Mouse (Mus musculus): ENCODE data around the gene Ccnd3.
A peak's percentile ranks its signal among the peaks of the same experiment; 100 is the strongest.
"Not testable (repeated sequence)": the region's sequence is repeated elsewhere in the genome, so short reads cannot be mapped to it uniquely, and the experiment has no call there.

Ccnd3 gene

DNA sequence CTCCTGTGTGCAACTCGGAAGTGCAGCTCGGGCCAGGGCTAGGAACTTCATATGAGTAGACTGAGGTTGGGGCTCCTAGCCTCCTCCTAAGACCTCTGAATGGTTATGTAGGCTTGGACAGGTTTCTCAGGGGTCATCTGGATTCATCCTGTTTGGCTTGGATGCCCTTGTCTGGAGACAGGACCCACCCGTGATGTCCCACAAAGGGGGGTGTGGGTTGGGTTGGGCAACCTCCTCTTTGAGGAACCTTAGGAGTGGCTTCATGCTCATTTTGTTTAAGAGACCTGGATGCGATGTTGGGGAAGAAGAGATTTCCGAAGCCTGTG, 92.0 kb downstream of the Ccnd3 start:
- DNase-seq, result peak; percentile 95

DNA sequence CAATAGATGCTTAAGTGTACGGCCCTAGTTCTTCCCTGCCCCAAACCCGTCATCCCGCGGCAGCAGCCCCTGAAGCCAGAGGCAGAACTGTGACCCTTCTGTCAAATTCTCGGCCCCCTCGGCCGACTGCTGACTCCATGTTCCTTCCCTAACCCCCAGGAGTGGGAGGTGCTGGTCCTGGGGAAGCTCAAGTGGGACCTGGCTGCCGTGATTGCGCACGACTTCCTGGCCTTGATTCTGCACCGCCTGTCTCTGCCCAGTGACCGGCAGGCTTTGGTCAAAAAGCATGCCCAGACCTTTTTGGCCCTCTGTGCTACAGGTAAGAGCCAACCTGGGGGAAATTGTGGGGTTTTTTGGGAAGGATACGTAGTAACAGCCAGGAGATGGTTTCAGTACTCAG, 92.4 kb downstream of the Ccnd3 start:
- peak; percentile 93 for DNase-seq

DNA sequence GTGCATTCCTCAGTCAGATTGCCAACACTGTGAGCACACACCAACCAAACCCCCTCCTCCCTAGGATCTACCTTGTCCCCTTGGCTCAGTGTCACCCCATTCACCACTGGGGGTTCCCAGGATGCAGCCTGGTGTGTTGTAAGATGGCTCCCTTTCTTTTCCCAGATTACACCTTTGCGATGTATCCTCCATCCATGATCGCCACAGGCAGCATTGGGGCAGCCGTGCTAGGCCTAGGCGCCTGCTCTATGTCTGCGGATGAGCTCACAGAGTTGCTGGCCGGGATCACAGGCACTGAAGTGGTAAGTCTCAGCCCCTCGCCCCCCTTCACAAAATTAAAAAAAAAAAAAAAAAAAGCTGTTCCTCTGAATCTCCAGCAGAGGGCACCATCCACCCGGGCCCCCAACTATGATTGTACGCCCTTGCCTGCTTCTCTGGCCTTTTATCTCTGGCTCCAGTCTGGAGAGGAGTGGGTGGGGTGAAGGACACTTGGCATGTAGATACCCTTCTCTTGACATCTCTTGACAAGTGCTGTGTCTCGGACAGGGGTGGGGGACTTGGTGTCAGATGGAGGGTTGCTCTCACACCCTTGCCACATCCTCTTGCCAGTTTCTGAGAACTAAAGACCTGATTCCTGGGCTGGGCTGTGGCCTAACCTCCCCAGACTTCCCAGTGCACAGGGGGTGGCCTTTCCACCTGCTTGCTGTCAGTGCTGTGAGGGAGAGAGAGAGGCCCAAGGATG, 93.2 kb downstream of the Ccnd3 start:
- DNase-seq, result peak; percentile 95

DNA sequence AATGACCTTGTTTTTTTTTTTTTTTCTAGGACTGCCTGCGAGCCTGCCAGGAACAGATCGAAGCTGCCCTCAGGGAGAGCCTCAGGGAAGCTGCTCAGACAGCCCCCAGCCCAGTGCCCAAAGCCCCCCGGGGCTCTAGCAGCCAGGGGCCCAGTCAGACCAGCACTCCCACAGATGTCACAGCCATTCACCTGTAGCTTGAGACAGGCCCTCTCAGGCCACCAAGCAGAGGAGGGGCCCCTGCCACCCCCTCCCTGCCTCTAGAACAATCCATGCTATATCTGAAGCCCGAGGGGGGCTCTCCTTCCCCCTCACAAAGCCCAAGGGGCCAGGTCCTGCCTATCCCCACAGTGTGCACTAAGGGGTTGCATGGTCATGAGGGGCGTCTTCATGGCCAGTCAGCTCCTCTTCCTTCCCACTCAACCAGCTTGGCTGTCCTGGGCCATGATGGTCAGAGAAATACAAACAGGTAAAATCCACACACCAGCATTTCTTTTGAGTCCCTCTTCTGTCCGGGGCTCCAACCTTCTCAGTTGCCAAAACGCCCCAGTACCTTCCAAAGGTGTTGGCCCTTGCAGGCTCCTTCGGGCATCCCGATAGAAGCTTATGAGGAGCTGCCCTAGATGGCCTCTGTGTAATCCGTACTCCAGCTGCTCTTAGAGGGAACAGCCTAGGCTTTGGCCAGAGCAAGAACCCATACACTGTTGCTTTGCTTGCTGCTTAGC, 93.9 kb downstream of the Ccnd3 start:
- DNase-seq, result peak; percentile 94

DNA sequence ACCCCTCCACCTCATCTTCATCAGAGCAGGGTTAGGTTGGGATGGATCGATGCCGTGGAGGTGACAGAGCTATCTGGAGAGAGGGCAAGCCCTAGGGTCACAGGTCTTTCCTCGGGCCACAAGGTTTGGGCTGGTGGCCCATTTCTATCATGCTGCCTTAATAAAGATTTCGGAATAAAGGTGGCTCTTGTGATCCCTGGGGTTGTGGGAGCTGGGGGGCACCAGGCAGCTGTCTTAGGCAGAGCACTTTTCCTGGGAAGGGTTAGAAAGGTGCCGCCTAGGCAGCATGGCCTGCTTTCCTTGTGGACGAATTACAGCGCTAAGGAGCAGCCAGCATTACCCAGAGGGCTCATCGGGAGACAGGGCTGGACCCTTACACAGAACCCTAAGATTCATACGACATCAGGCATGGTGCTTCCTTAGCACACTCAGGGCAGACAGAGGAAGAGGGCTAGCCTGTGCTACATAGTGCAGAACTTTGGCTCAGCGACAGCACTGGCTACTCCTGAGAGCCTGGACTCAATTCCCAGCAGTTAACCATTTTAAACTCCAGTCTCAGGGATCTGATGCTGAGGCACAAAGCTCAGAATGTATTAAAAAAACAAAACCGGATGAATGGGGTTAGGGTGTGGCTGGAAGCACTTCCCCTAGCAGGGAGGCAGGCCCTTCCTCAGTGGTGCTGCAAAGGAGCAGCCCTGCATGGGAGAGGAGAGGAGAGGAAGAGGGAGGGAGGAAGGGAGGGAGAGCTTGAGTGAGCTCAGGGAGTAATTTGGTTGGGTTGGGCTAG, 94.9 kb downstream of the Ccnd3 start:
- peak; percentile 97 for DNase-seq

DNA sequence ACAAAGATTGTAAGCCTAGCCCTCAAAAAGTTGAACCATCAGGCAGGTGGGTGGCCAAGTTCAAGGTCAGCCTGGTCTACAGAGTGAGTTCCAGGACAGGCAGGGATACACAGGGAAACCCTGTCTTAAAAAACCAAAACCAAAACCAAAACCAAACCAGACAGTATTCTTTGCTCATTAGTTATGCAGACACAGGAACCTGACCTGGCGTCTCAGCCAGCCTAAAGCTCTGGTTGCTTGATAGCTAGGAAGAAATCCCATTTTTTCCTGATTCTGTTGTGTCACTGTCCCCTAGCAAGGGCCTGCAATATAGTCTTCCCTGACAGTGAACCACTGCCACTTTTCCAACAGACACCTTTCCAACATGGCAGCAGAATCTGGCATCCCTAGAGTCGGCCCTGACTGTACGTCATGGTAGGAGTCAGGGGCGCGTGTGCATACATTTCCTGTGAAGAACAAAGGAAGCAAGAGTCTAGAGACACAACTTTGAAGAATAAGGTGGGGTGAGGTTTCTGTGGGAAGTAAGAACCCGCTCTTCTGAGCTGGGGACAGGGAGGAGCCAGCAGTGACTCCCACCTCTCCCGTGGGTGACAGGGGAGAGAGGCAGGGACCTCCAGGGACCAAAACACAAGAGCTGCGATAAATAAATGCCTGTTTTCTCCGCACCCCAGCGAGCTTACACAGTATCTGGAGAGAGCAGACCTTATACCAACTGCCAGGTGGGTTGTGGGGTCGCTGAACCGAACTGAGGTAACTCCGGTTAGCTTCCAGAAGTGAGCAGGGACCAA, 95.9 kb downstream of the Ccnd3 start:
- peak; percentile 88 for DNase-seq

DNA sequence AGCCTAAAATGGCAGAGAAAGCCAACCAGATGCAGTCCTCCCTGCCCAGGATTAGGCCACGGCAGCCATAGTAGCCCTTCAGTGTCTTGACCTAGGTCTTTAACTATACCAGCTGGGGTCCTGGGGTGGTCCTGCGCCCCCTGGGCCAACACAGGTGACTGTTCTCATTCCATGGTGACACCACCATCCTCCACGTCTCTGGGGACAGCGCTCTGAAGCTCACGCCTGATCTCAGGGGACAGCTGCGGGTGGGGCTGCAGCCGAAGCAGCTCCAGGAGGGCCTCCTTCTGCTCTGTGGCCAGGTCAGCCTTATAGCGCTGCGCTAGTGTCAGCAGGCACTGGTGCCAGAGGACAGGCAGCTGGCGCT, 96.5 kb downstream of the Ccnd3 start:
- DNase-seq, result peak; percentile 91

DNA sequence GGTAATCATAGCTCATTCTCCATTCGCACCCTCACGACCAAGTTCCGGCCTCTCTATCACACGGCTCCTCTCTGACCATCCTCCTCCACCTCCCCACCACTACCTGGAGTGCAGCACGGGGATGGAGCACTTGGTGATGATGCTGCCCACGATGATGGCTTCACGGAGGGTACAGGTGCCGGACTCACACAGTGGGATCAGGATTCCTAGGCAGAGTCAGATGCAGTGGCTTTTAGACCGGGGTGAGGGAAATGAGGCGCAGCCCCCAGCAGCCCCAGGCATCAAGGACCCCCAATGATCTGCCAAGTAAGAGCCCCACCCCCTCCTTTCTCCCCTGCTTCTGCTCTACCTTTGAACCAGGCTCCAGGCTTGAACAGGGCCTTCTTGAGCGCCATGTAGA, 97.4 kb downstream of the Ccnd3 start:
- DNase-seq, result peak; percentile 89

DNA sequence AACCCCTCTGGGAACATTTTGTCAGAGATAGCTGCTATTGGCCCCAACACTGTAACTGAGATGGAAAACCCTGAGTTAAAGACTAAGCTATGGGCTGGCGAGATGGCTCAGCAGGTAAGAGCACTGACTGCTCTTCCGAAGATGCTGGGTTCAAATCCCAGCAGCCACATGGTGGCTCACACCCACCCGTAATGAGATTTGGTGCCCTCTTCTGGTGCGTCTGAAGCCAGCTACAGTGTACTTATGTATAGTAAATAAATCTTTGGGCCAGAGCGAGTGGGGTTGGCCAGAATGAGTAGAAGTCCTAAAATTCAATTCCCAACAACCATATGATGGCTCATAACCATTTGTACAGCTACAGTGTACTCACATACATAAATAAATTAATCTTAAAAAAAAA, 101.4 kb downstream of the Ccnd3 start:
- DNase-seq, result no peak

DNA sequence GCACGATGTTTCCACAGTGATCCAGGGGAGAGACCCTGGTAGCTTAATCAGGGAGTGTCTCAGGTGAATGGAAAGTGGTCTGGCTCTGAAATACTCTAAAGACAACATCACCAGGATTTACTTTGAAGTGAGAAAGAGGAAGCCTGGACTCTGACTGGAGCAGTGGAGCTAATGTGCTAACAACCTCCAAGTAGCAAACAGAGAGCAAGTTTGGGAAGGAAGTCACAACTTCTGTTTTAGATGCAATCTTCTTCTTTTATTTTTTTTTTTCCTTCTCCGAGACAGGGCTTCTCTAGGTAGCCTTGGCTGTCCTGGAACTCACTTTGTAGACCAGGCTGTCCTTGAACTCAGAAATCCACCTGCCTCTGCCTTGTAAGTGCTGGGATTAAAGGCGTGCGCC, 104.3 kb downstream of the Ccnd3 start:
- no peak for DNase-seq

DNA sequence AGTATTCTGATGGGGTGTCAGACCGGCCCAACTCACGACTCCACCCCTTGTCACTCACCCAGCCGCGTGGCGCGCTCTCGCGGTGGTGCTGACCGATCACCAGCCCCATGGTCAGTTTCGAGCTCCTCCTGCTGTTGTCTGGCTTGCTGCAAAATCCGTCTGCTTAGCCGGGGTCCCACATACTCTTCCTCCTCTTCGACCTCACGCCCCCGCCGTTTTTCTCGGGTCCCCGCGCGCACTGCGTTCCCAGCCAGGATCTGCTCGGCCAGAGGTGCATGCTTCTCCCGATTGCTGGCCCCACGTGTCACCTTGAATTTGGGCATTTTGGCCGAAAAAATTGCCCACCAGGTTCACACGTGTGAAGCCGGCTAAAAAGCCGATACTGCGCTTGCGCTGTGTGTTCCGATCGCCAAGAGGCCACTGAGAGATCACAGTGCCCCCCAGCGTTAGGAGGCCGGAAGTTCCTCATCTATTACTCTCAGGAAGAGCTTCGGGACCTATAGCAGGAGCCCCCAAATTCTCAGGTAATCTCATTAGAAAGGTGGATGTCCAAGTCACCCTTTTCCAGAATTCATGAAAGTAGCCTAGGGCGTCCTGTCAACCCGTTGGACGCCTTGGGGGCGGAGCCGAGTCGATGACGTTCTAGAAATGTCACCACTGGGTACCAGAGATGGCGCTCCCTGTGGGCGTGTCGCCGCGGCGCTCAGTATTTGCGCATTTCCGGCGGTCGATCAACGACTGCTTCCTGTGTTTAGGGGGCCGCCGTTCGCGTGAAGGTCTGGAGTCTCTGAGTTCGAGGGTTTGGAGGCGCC, 106.2 kb downstream of the Ccnd3 start, which contains the start of the genes Bysl, Med20 and Gm20517:
Gene Bysl, minus strand, starts transcription at position 644 of the 812 bp plus-strand sequence.
Gene Med20, plus strand, starts transcription at position 734 of the 812 bp plus-strand sequence.
Gene Gm20517, plus strand, starts transcription at position 741 of the 812 bp plus-strand sequence.
- peak; percentile 99 for DNase-seq

DNA sequence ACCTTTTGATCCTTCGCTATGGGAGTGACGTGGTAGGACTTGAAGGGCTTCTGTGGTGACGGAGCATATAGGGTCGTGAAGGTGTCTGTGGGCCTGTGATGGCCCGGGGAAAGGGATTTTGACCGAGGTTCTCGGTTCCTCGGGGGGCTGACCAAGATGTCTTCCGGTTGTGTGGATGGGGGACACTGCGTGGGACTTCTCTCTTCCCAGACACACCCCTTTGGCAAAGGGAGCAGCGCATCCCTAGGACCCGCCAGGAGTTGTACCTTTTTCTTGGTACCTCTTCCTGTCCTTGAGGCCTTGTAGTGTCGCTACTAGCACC, 106.8 kb downstream of the Ccnd3 start:
- no peak for DNase-seq

DNA sequence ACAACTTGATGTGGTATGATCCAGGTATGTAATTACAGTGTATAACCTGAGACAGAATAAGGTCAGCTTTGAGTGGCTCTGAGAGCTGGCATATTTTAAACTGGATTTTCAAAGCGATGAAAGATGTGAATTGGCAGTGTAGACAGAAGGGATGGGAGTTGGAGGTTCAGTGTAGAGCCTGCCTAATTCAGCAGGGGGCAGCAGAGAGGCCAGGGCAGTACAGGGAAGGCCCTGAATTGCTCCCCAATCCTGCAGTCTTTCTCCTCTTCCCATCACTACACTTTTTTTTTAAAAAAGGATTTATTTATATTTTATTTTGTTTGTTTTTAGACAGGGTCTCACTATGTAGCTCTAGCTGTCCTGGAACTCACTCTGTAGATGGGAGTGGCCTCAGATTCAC, 109.2 kb downstream of the Ccnd3 start:
- peak; percentile 92 for DNase-seq

DNA sequence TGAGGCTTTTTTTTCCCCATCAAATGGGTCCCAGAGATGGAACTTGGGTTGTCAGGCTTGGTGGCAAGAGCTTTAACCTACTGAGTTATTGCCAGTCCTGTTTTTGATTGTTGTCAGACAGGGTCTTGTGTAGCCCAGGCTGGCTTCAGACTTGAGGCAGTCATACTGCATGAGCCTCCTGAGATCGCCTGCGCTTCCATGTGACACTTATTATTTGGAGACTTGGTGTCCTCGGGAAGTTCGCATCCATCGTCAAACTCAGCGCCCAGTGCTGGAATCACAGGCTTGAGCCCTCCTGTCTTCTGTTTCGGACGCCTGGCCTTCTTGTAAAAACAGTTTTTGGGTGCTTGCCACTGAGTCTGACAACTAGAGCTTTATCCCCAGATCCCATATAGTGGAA, 111.3 kb downstream of the Ccnd3 start:
- peak; percentile 86 for DNase-seq

DNA sequence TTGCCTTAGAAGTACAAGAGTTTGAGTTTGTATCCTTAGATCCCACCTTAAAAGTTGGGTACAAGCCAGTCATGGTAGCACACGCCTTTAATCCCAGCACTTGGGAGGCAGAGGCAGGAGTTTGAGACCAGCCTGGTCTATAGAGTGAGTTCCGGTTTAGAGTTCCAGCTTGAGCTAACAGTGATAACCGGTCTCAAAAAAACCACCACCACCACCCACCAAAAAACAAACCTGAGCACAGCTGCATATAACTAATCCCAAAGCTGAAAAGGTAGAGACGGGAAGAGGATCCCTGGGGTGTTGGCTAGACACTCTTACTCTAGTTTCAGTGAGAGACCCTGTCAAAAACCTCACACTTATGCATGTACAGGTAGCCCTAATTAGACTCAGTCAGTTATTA, 111.8 kb downstream of the Ccnd3 start:
- peak; percentile 84 for DNase-seq

DNA sequence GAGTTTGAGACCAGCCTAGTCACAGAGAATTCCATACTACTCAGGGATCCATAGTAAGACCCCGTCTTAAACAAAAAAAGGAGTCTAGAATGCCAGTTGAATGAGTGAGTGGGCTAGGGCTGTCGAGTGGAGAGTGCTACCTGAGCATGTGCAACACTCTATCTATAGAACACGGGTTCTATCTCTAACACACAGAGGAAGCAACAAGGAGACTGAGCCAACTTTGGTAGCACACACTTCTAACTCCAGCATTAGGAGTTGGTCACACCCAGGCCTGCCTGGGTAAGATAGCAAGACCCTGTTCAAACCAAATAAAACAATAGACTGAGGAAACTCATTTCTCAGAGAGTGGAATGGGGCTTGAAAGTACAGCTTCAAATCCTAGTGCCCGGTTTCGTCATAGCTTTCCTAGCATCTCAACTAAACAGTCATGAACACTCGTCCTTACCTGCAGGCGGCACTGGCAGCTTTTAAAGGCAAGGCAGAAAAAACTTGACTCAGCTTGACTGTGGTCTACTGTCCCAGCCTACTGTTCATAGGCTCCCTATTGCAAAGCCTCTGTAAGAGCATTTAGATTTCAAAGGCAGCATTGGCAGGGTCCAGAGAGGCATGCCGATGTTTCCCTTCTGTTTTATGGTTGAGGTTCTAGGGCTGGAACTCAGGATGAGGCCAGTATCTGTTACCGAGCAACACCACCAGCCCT, 112.9 kb downstream of the Ccnd3 start:
- no peak for DNase-seq

DNA sequence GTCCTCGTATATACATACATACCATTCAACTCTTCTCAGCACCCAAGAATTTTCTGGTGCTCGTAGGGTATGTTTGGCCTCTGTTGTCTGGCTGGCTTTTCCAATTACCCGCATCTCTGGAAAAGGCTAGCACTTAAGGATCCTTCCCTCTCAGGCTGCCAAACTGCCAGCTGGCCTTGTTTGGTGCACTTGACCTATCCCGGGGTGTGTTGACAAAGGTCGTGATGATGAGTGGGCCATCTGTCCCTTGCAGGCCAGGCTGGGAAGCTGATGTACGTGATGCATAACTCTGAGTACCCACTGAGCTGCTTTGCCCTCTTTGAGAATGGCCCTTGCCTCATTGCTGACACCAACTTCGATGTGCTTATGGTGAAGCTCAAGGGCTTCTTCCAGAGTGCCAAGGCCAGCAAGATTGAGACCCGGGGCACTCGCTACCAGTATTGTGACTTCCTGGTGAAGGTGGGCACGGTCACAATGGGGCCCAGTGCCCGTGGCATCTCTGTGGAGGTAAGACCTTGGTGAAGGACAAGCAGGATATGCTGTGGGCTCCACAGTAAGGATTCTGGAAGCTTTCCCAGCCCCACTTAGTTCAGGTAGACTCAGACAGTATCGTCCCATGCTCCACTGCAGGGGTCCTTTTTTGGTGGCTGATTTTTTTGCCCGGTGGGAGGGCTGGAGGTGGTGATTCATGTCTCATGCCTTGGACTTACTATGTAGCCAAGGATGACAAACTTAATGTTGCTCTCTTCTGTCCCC, 113.9 kb downstream of the Ccnd3 start:
- no peak for DNase-seq

DNA sequence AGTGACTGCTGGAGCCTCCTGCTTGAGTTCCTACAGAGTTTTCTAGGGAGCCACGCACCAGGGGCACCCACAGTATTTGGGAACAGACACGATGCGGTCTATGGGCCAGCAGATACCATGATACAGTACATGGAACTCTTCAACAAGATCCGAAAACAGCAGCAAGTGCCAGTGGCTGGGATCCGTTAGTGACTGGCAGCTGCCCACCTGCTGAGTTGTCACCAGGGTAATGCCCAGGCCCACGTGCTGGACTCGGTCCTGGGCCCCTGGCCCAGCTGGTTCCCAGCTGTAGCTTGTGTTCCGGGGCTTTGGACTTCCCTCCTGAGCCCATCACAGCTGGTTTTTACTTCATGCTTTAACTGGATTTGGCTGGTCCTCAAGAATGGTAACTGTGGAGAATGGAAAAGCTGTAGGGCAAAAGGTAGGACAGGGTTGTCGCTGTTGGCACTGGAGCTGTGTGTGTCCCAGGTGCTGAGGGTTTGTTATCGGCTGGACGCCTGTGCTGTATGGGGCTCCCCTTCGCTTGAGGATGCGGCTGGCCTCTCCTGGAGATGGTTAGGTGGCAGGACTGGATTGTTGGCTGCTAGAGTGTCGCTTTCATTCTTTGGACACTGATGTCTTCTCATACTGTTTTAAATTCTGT, 118.2 kb downstream of the Ccnd3 start:
- DNase-seq, result peak; percentile 88

DNA sequence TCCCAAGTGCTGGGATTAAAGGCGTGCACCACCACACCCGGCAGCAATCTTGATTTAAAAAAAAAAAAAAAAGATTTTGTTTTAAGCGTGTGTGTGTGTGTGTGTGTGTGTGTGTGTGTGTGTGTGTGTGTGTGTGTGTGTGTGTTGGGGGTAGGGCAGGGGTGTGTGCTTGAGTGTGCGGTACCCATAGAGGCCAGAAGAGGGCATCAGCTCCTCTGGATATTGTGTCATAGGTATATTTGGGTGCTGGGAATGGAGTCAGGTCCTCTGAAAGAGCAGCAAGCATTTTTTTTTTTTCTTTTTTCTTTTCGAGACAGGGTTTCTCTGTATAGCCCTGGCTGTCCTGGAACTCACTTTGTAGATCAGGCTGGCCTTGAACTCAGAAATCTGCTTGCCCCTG, 119.7 kb downstream of the Ccnd3 start:
- not testable (repeated sequence) for DNase-seq

DNA sequence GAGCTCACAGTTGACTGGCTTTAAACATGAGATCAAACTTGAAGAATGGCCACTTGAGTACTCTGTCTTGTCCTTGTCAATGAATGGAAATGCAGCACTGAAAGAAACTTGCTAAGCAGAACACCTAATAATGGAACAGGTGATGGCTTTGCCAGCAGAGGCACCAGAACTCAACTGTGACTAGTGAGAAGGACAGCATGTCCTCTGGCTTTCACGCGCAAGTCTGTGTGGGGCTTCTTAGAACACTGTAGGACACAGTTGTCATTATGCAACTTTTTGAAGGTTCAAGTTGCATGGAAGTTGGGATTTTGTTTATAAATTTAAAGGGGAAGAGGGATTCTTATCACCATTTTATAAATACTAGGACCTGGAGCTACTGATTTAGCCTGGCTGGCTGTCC, 120.2 kb downstream of the Ccnd3 start:
- DNase-seq, result peak; percentile 90

Measured in heart, adult 11 months (tissue).